Mouse (Mus musculus): ENCODE results near the gene Wdr45.

The Wdr45 gene

DNA sequence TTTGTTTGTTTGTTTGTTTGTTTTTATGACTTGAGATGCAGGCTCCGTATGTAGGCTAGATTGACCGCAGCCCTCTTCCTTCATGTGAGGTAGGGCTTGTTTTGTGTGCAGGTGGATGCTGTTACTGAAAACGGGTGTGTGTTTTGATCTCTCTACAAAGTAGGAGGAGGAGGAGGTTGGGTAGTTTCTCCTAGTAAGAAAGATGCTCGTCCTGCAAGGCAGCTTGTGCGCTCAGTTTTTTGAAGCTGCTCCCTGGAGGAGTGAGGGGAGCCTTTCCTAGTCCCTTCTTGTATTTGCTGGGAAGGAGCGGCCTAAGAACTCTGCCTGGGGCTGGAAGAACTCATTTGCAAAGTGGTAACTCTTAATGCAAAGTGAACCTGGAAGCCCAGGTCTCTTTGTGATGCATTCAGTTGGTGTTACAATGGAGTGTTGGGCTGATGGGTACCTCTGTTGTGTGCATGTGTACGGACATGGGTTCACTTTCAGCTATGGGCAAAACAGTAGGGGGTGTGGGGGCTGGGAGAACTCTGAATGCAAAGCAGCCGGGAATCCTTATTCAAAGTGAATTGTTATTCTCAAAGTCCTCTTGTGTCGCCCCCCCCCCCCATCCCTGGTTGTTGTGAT, 50.6 kb downstream of the Wdr45 start:
- DNase-seq (ENCODE audit: low spot score) = no peak

DNA sequence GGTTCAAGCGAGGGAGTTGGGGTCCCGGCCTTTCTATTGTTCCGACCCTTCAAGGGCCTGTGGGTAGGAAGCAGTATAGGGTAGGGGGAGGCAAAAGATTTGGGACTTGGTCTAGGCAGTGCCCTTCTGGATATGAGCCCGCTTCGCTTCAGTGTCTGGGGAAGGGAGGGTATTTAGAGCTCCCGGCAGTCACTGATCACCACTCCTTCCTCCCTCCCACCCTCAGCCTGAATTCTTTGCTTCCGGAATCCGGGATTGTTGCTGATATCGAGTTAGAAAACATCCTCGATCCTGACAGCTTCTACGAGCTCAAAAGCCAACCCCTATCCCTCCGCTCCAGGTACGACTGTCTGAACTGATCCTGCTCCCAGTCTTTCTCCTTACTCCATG, 51.1 kb downstream of the Wdr45 start:
- no peak for DNase-seq (ENCODE audit: low spot score)

DNA sequence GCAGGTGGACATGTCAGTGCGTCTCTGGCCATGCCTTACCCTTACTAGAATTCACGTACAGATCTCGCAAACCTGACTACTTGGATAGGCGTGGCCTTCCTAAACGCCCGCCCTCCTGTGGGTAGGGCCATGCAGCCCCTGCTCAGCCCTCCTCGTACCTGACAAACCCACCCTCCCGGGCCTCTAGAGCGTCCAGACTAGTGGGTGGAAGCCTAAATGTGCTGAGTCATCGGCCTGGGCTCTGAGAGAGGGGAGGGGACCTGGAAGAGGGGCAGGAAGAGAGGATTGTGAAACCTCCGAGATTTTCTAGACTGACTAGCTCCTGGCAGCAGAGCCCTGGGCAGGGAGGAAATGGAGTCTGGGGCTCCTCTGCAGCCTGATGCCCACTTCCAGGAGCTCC, 51.6 kb downstream of the Wdr45 start:
- DNase-seq (ENCODE audit: low spot score) = peak; percentile 31

DNA sequence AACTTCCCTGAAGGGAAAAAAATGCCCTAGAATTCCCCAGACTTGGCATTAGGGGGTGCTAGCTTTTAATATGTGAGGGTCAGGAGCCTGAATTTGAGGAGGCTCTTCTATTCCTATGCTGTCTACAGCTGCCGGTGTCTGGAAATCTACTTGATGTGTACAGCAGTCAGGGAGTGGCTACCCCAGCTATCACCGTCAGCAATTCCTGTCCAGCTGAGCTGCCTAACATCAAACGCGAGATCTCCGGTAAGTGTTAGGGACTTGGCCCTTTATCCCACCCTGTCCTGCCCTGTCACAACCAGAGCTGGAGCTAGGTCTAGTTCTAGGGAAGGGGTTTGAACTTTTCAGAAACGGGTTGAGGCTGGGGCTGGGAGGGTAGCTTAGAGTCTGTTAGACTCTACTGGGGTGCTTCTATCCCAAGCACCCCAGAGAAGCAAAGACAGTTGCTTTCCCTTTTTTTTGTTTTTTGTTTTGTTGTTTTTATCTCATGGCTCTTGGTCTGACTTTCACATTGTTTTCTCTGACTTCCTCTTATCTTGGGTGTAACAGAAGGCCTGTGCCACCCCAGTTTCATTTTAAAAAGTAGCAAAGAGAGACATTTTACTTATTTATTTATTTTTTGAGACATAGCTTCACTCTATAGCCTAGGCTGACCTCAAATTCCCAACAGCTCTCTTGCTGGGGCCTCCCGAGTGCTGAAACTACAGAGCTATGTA, 55.3 kb downstream of the Wdr45 start:
- no peak for DNase-seq (ENCODE audit: low spot score)

DNA sequence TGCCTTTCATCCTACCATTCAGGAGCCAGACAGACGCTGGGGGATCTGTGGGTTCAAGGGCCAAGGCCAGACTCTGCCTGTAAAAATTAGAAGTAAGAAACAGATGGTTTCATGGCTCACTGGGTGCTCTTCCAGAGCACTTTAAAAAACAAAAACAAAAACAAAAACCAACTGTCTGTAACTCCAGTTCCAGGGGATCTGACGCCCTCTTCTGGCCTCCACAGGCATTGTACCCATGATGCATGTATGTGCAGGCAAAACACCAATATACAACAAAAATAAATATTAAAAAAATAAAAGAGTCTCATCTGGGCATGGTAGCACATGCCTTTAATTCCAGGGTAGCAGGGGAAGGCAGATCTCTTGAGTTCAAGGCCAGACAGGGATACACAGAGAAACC, 58.6 kb downstream of the Wdr45 start:
- DNase-seq (ENCODE audit: low spot score) = no peak

DNA sequence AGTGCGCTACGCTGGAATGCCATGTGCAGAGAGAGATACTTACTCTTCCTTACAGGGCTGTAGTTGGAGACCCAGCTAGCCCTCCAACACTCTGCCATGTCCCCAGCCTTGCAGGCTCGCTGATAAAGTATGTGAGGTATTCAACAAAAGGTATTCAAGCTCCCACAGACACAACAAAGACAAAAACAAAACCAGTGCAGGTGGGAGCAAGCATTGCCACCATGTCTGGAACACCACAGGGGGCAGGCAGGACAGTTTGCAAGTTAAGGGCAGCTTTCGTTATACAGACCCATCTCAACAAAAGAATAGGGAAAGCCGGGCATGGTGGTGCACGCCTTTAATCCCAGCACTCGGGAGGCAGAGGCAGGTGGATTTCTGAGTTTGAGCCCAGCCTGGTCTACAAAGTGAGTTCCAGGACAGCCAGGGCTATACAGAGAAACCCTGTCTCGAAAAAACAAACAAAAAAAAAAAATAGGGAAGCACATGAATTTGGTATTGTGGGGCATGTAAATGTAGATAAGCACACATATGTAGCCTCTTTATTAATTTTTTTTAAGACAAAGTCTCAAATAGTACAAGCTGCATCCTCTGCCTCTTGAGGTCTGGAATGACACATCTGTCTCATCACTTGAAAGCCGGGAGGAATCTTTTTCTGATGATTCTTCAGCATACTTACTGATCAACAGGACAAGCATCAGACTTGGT, 61.5 kb downstream of the Wdr45 start:
- DNase-seq (ENCODE audit: low spot score) = no peak

DNA sequence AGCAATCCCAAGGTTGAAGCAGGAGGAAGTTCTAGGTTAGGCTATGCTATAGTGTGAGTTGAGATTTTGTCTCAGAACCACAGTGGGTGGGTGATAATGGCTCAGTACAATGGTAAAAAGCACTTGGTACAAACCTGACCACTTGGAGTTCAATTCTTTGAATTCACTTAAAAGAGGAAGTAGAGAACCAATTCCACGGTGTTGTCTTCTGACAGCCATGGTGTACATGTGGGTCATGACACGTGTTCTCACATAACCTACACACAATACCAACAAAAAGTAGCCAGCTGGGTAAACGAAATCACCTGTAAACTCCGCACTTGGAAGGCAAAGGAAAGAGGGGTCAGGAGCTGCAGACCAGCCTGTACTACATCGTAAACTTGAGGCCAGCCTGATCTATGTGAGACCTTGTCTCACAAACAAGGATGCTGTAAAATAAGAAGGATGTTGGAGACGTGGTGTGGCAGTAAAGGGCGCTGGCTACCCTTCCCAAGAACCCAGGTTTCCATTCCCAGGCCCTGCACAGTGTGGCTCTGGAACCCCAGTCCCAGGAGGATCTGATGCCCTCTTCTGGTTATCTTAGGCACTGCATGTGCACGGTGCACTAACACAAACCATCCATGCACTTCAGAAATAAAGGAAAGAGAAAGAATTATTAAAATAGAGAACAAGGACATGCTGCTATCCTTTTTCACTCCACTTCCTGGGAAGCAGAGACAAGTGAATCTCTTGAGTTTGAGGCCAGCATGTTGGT, 62.4 kb downstream of the Wdr45 start:
- DNase-seq (ENCODE audit: low spot score) = peak; percentile 58
